Mouse (Mus musculus) forebrain, embryonic 14.5 days (tissue): ENCODE results near the gene Ttc21a. TPM values are rescaled to one million over a fixed set of nuclear protein-coding genes. Genes with fewer than 3 reads are reported as not detected.

Source experiments
- ATAC-seq: fragments of 200-750 bp; cut with Nextera tagmentation; 2 replicates; pipeline ENCODE4 v1.8.0; 2017; ENCODE audit warnings: mild to moderate bottlenecking, moderate library complexity
- DNase-seq: peaks from one replicate; pipeline ENCODE4 v3.0.0-alpha.2; 2015; ENCODE audit warnings: low spot score
- H3K27ac ChIP-seq: fragments of 300-500 bp; sonication (generic); 2 replicates; pipeline ENCODE4 v1.5.1; 2014; ENCODE audit warnings: low read depth, mild to moderate bottlenecking, control low read depth, low read length, moderate library complexity
- H3K27me3 ChIP-seq: fragments of 300-500 bp; sonication (generic); replicated peaks from 2 replicates; pipeline ENCODE4 v1.6.1; 2014; ENCODE audit warnings: low read length, control low read depth, mixed read lengths; ENCODE audit not compliant: control insufficient read depth, insufficient read depth
- H3K36me3 ChIP-seq: fragments of 300-500 bp; sonication (generic); 2 replicates; pipeline ENCODE4 v1.6.1; 2014; ENCODE audit warnings: low read length, control low read depth; ENCODE audit not compliant: control insufficient read depth, insufficient read depth
- H3K4me1 ChIP-seq: fragments of 300-500 bp; sonication (generic); 2 replicates; pipeline ENCODE4 v1.6.1; 2014; ENCODE audit warnings: antibody characterized with exemption, low read length, control low read depth; ENCODE audit not compliant: control insufficient read depth, insufficient read depth
- H3K4me2 ChIP-seq: fragments of 300-500 bp; sonication (generic); 2 replicates; pipeline ENCODE4 v1.6.1; 2014; ENCODE audit warnings: mild to moderate bottlenecking, control low read depth, low read length
- H3K4me3 ChIP-seq: fragments of 300-500 bp; sonication (generic); 2 replicates; pipeline ENCODE4 v1.5.1; 2014; ENCODE audit warnings: low read depth, low read length, control low read depth
- H3K9ac ChIP-seq: fragments of 300-500 bp; sonication (generic); 2 replicates; pipeline ENCODE4 v1.6.1; 2014; ENCODE audit warnings: mild to moderate bottlenecking, low read length, control low read depth, moderate library complexity
- H3K9me3 ChIP-seq: fragments of 300-500 bp; sonication (generic); replicated peaks from 2 replicates; pipeline ENCODE4 v1.6.1; 2016; ENCODE audit warnings: low read length, control low read depth, mixed read lengths; ENCODE audit not compliant: control insufficient read depth
- WGBS: fragments of 180-500 bp; shearing (Covaris S2); extraction: QIAGEN DNeasy Blood & Tissue Kit; methylation state at CpG from one replicate; pipeline ENCODE4 v1.1.7; 2014; 5-methylcytosine and 5-hydroxymethylcytosine counted together
- polyA plus RNA-seq: library from polyadenylated mRNA; unstranded; fragments of >200 nt; fragmentation: Nextera tagmentation; extraction: Ambion mirVana; gene quantifications from 2 replicates; pipeline ENCODE4 v1.2.1, GENCODE M21; 2014

Gene Ttc21a
- polyA plus RNA-seq, 1 experiment from 2014 or later, result 0.29 TPM

DNA sequence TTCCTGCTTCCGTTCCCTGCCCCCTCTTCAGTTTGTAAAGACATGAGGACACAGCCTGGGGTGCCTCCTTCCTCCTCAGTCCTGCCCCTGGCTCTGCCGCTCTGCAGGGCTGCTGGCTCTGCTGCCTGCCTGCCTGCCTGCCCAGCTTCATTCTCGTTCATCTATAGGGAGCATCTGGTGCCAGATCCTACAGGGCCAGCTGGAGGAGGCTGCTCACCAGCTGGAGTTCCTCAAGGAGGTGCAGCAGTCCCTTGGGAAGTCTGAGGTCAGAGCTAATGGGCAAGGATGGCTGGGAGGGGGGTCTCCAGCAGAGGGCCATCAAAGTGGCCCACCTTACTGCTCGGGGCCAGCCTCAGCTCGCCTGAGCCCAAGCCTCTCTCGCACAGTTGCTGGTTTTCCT, 13.0 kb downstream of the Ttc21a start:
- H3K4me1 ChIP-seq, result no peaks in the 10 kb centered on the region
- H3K9me3 ChIP-seq, result no peaks in the 10 kb centered on the region
- peak; percentile 38 for DNase-seq
- peak; percentile 62 for ATAC-seq
- no peak overlapping the region for H3K27ac ChIP-seq
- H3K4me2 ChIP-seq, result no peak overlapping the region
- no peaks in the 10 kb centered on the region for H3K27me3 ChIP-seq
- H3K4me3 ChIP-seq, result no peak overlapping the region
- 53% methylated on average over 6 of the region's 6 CpGs for WGBS
- no peak overlapping the region for H3K9ac ChIP-seq
- H3K36me3 ChIP-seq, result no peaks in the 10 kb centered on the region

DNA sequence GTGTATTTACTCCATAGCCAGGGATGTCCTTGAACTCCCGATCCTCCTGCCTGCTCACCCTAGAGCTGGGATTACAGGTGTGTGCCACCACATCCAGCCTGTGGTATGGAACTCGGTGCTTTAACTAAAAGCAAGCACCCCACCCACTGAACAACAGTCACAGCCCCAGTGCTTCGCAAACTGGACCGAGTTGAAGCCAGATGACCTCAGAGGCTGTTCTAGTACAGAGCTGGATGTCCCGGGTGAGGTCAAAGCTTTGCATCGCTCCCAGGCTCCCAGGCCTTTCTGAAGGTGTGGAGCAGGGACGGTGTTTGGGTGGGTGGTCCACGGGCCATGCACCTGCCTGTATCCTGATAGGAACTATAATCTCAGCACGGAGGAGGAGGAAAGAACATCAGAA, 14.0 kb downstream of the Ttc21a start:
- ATAC-seq, result no peak
- Histone ChIP-seq H3K4me1 (no peaks in the 10 kb centered on the region), H3K4me3 (no peak overlapping the region), H3K9ac (no peak overlapping the region), H3K36me3 (no peaks in the 10 kb centered on the region), H3K27me3 (no peaks in the 10 kb centered on the region), H3K9me3 (no peaks in the 10 kb centered on the region), H3K4me2 (no peak overlapping the region), H3K27ac (no peak overlapping the region)
- DNase-seq, result no peak
- WGBS, result 89% methylated on average over 9 of the region's 9 CpGs

DNA sequence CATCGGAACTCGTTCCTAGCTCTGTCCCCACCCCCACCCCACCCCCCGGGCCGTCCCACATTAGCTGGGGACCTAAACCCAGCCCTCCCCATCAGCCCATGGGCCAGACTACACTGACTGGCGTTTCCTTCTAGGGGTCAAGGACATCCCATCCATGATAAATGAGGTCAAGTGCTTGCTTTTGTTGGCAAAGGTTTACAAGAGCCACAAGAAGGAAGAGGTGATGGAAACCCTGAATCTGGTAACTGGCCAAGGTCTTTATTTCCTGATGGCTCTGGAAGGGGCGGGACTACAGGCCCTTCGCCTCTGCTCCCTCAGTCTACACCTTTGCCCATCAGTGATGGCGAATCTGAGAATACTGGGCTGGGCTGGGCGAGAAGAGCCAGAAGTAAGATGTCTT, 21.4 kb downstream of the Ttc21a start:
- H3K4me3 ChIP-seq, result no peak overlapping the region
- DNase-seq (no peak), ATAC-seq (no peak)
- no peak overlapping the region for H3K4me2 ChIP-seq
- 85% methylated on average over 9 of the region's 9 CpGs for WGBS
- H3K4me1 ChIP-seq, result no peaks in the 10 kb centered on the region
- no peaks in the 10 kb centered on the region for H3K36me3 ChIP-seq
- no peak overlapping the region for H3K27ac ChIP-seq
- H3K27me3 ChIP-seq, result no peaks in the 10 kb centered on the region
- no peaks in the 10 kb centered on the region for H3K9me3 ChIP-seq
- H3K9ac ChIP-seq, result no peak overlapping the region

DNA sequence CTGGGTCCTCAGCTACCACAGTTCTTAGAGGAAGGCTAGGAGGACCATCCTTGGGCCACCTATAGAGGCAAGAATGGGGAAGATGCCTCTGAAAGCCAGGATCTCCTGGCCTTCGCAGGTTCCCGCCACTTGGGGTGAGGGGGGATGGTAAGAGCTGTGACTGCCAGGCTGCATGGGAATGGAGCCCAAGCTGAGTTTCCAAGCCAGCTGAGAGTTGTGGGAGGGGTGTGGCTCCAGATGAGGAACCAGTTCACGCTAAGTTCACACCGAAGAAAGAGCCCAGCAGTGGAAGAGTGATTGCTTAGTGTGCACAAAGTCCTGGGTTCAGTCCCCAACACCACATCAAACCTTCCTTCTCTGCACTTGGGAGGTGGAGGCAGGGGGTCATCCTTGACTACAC, 24.8 kb downstream of the Ttc21a start:
- Histone ChIP-seq H3K36me3 (no peaks in the 10 kb centered on the region), H3K4me1 (no peaks in the 10 kb centered on the region), H3K9me3 (no peaks in the 10 kb centered on the region), H3K9ac (no peak overlapping the region), H3K27me3 (no peaks in the 10 kb centered on the region), H3K4me2 (no peak overlapping the region), H3K27ac (no peak overlapping the region), H3K4me3 (no peak overlapping the region)
- ATAC-seq (no peak), DNase-seq (no peak)
- WGBS, result 82% methylated on average over 4 of the region's 4 CpGs

DNA sequence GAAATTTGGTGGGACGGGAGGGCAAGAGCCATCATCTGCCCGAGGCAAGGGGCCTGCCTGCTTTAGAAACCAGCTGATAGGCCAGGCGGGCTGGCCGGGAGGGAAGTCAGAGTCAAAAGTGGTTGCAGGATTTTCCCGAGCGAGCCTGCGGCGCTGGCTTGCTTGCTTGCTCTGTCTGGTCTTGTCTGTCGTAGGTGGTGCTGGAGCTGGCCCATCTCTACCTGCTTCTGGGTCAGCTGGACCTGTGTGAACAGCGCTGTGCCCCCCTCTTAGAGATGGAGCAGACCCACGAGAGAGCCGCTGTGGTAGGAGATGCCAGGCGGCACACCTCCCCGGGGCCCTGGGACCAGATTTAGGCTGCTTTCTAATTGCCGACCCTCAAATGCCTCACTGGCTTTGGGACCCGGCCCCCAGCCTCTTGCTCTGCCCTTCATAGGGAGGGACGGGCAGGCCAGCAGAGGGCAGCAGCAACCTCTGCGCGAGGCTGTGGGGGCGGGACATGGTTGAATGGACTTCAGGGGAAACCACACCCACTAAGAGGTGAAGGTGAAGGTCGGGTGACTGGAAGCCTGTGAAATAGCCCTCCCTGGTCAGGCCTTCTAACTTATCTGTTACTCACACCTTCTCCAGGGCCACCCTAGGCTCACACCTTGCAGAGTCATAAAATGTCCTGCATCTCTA, 25.7 kb downstream of the Ttc21a start:
- Histone ChIP-seq H3K36me3 (no peaks in the 10 kb centered on the region), H3K27me3 (no peaks in the 10 kb centered on the region), H3K9ac (no peak overlapping the region), H3K4me3 (no peak overlapping the region), H3K27ac (no peak overlapping the region), H3K9me3 (no peaks in the 10 kb centered on the region), H3K4me2 (0 out of 2 replicates have a peak overlapping the region, but pooled peaks have one; percentile 9), H3K4me1 (no peaks in the 10 kb centered on the region)
- ATAC-seq, result peak; percentile 61; the same call in 1 of the 2 replicates
- DNase-seq, result peak; percentile 59
- 10% methylated on average over 21 of the region's 21 CpGs for WGBS

DNA sequence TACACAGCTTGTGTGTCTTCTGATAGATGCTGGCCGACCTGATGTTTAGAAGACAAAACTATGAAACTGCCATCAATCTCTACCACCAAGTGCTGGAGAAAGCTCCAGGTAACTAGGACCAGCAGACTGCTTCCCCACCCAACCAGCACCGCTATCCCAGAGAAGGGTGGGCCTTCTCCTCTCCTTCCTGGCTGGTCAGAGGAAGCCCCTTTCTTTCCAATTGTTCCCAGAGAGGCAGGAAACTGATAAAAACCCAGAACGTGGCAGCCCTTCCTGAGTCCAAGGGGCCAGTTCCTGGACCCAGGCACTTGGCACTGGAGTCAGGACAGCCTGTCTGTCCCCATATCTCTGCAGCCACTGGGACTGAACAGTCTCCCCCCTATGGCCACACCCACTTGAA, 26.8 kb downstream of the Ttc21a start:
- H3K9ac ChIP-seq, result no peak overlapping the region
- H3K4me1 ChIP-seq, result no peaks in the 10 kb centered on the region
- no peaks in the 10 kb centered on the region for H3K27me3 ChIP-seq
- H3K9me3 ChIP-seq, result no peaks in the 10 kb centered on the region
- no peak overlapping the region for H3K4me2 ChIP-seq
- no peak overlapping the region for H3K27ac ChIP-seq
- 91% methylated on average over 3 of the region's 3 CpGs for WGBS
- no peaks in the 10 kb centered on the region for H3K36me3 ChIP-seq
- ATAC-seq (no peak), DNase-seq (no peak)
- no peak overlapping the region for H3K4me3 ChIP-seq

DNA sequence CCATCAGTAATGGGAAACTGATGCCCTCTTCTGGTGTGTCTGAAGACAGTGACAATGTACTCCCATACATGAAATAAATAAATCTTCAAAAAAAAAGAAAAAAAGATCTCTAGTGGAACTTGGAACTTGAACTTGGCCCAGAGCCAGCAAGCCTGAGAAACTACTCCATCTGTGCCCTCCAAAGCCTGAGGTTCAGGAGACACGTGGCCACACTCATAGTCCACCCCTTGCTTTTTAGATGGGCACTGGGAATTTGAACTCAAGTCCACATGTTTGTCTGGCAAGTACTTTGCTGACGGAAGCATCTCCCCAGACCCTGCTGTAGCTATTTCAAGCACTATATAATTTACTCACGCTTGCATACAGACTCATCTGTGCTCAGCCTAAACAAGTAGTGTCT, 27.8 kb downstream of the Ttc21a start:
- no peak for ATAC-seq
- H3K27me3 ChIP-seq, result no peaks in the 10 kb centered on the region
- no peak overlapping the region for H3K9ac ChIP-seq
- no peak overlapping the region for H3K27ac ChIP-seq
- no peak overlapping the region for H3K4me2 ChIP-seq
- no peak for DNase-seq
- 66% methylated on average over 3 of the region's 3 CpGs for WGBS
- H3K4me3 ChIP-seq, result no peak overlapping the region
- H3K9me3 ChIP-seq, result no peaks in the 10 kb centered on the region
- H3K4me1 ChIP-seq, result no peaks in the 10 kb centered on the region; the same call in 1 of the 2 replicates
- no peaks in the 10 kb centered on the region for H3K36me3 ChIP-seq

DNA sequence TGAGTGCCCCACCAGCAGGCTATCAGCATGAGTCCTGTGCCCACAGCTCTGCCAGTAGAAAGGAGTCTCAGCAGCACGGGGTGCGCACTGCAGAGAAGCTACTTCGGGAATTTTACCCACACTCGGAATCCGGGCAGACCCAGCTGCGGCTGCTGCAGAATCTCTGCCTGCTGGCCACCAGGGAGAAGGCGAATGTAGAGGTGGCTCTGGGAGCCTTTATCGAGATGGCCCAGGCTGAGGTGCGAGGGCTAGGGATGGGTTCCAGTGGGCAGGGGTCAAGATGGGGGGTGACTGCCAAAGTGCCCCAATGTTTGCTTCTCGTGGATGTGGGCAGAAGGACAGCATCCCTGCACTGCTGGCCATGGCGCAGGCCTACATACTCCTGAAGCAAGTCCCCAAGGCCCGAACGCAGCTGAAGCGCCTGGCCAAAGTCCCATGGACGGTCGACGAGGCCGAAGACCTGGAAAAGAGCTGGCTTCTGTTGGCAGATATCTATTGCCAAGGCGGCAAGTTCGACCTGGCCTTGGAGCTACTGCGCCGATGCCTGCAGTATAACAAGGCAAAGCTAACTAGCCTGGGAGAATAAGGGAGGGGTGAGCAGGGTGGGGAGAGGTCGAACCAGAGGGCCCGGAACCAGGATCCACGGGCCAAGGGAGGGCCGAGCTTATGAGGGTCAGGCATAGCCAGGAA, 29.0 kb downstream of the Ttc21a start:
- Histone ChIP-seq H3K9ac (no peak overlapping the region), H3K27ac (no peak overlapping the region), H3K36me3 (no peaks in the 10 kb centered on the region), H3K4me1 (peaks cover 10% of the 10 kb centered on the region), H3K4me2 (no peak overlapping the region), H3K9me3 (no peaks in the 10 kb centered on the region), H3K27me3 (no peaks in the 10 kb centered on the region), H3K4me3 (no peak overlapping the region)
- DNase-seq (no peak), ATAC-seq (no peak)
- 91% methylated on average over 26 of the region's 26 CpGs for WGBS

DNA sequence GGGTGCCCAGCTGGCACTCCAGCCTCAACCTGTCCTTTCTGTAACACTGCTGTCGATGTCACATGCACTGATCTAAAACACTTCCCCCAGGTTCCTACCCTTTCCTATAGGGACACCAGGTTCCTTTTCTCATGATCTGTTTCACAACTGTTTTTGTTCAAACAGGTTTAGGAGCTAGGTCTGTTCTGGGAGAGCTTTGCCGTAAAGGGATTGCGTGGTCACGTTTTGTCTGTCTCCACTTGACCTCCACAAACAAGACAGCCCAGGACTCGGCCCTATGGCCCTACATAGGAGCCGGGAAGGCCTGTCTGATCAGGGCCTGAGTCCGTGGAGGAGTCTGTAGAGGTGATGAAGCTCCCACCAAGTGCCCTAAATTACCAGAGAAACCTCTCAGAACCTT, 32.4 kb downstream of the Ttc21a start:
- ATAC-seq, result no peak
- Histone ChIP-seq H3K27ac (peak overlapping the region; percentile 91; the same call in 1 of the 2 replicates), H3K4me1 (peaks cover 14% of the 10 kb centered on the region), H3K27me3 (no peaks in the 10 kb centered on the region), H3K4me3 (no peak overlapping the region), H3K36me3 (no peaks in the 10 kb centered on the region), H3K4me2 (no peak overlapping the region), H3K9me3 (no peaks in the 10 kb centered on the region), H3K9ac (no peak overlapping the region)
- no peak for DNase-seq
- 88% methylated on average over 7 of the region's 7 CpGs for WGBS
